Mouse (Mus musculus): ENCODE measurements at regions not wholly inside any gene's neighbourhood (a gene's known extent, or its start where the extent isn't known, plus 50 kb on each side); places are given as distances from the start of the nearest gene placed in this dataset.

- no peak for TF ChIP-seq CTCF (IDR thresholded peaks at IDR 0.05; ENCODE audit: low read depth)
- TF ChIP-seq EP300 (optimal IDR thresholded peaks at IDR 0.05), result no peak
- ATAC-seq (ENCODE audit: low FRiP score, low TSS enrichment), result no peak
These were observed 192.8 kb downstream of the Ly86 start for GRCm38 (mm10) chr13:37537793-37538192.

GRCm38 (mm10) chr13:37540980-37541531, 196.0 kb downstream of the Ly86 start:
- Histone ChIP-seq H3K9me3 (ENCODE audit: control insufficient read depth, low read length) (no peaks in the 10 kb centered on the region), H3K4me3 (ENCODE audit: low read depth, low read length) (no peak overlapping the region), H3K27me3 (ENCODE audit: control insufficient read depth, insufficient read depth, low read length) (no peaks in the 10 kb centered on the region), H3K36me3 (ENCODE audit: control insufficient read depth, insufficient read depth, low read length) (no peaks in the 10 kb centered on the region), H3K4me1 (replicated peaks; ENCODE audit: control insufficient read depth, insufficient read depth) (no peaks in the 10 kb centered on the region), H3K4me2 (replicated peaks; ENCODE audit: low read depth) (no peak overlapping the region), H3K9ac (ENCODE audit: low read length) (no peak overlapping the region), H3K27ac (replicated peaks) (no peak overlapping the region)
- DNase-seq (ENCODE audit: low spot score), result no peak
- ATAC-seq (ENCODE audit: low FRiP score, low TSS enrichment), result no peak
- TF ChIP-seq CTCF (IDR thresholded peaks at IDR 0.05; ENCODE audit: low read depth) (no peak), EP300 (optimal IDR thresholded peaks at IDR 0.05) (no peak)
- WGBS, result 30% methylated on average over 4 of the region's 5 CpGs

More at GRCm38 (mm10) chr13:37537793-37538192, 192.8 kb downstream of the Ly86 start:
- Histone ChIP-seq H3K4me3 (ENCODE audit: low read depth, low read length) (no peak overlapping the region), H3K4me1 (replicated peaks; ENCODE audit: control insufficient read depth, insufficient read depth) (no peaks in the 10 kb centered on the region), H3K27me3 (ENCODE audit: control insufficient read depth, insufficient read depth, low read length) (no peaks in the 10 kb centered on the region), H3K9me3 (ENCODE audit: control insufficient read depth, low read length) (no peaks in the 10 kb centered on the region), H3K9ac (ENCODE audit: low read length) (no peak overlapping the region), H3K4me2 (replicated peaks; ENCODE audit: low read depth) (no peak overlapping the region), H3K36me3 (ENCODE audit: control insufficient read depth, insufficient read depth, low read length) (no peaks in the 10 kb centered on the region), H3K27ac (replicated peaks) (no peak overlapping the region)
- 27% methylated on average over 6 of the region's 6 CpGs for WGBS
- DNase-seq (ENCODE audit: low spot score), result no peak

DNA sequence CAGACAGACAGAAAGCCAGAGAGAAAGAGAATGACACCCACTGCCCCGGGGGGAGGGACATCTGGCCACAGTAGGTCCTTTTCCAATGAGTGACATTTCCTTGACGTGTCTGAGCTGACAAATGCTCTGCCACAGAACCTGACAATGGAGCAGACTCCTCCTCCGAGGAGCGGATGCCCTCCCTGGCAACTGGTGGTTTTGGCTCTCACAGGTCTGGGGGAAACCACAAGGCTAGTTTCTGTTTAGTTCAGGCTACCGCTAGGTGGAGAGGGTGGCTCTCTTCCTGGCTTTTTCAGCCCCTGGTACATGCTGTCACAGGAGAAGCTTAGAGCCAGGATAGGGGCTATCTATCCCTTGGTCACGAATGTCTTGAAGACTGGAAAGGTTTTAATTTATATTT, 196.7 kb downstream of the Ly86 start:
- peak; percentile 73 for TF ChIP-seq CTCF (IDR thresholded peaks at IDR 0.05; ENCODE audit: low read depth)
- no peak for TF ChIP-seq EP300 (optimal IDR thresholded peaks at IDR 0.05)
- no peak overlapping the region; the same call in 1 of the 2 replicates for H3K4me2 ChIP-seq (replicated peaks; ENCODE audit: low read depth)
- no peaks in the 10 kb centered on the region for H3K9me3 ChIP-seq (ENCODE audit: control insufficient read depth, low read length)
- peak; percentile 45; the same call in 1 of the 2 replicates for ATAC-seq (ENCODE audit: low FRiP score, low TSS enrichment)
- no peak overlapping the region for H3K27ac ChIP-seq (replicated peaks)
- no peaks in the 10 kb centered on the region for H3K27me3 ChIP-seq (ENCODE audit: control insufficient read depth, insufficient read depth, low read length)
- WGBS, result 11% methylated on average over 6 of the region's 6 CpGs
- peak; percentile 51 for DNase-seq (ENCODE audit: low spot score)
- H3K4me1 ChIP-seq (replicated peaks; ENCODE audit: control insufficient read depth, insufficient read depth), result no peaks in the 10 kb centered on the region
- H3K9ac ChIP-seq (ENCODE audit: low read length), result no peak overlapping the region
- no peaks in the 10 kb centered on the region for H3K36me3 ChIP-seq (ENCODE audit: control insufficient read depth, insufficient read depth, low read length)
- no peak overlapping the region for H3K4me3 ChIP-seq (ENCODE audit: low read depth, low read length)

GRCm38 (mm10) chr13:37542744-37543196, 197.8 kb downstream of the Ly86 start:
- TF ChIP-seq CTCF (IDR thresholded peaks at IDR 0.05; ENCODE audit: low read depth) (no peak), EP300 (optimal IDR thresholded peaks at IDR 0.05) (no peak)
- 86% methylated on average over 13 of the region's 13 CpGs for WGBS

GRCm38 (mm10) chr13:37543788-37544187, 198.8 kb downstream of the Ly86 start:
- no peak for DNase-seq (ENCODE audit: low spot score)
- no peaks in the 10 kb centered on the region for H3K4me1 ChIP-seq (replicated peaks; ENCODE audit: control insufficient read depth, insufficient read depth)
- ATAC-seq (ENCODE audit: low FRiP score, low TSS enrichment), result no peak

More at GRCm38 (mm10) chr13:37542744-37543196, 197.8 kb downstream of the Ly86 start:
- ATAC-seq (ENCODE audit: low FRiP score, low TSS enrichment) (peak; percentile 44), DNase-seq (ENCODE audit: low spot score) (no peak)
- H3K4me2 ChIP-seq (replicated peaks; ENCODE audit: low read depth), result no peak overlapping the region
- no peaks in the 10 kb centered on the region for H3K36me3 ChIP-seq (ENCODE audit: control insufficient read depth, insufficient read depth, low read length)
- no peaks in the 10 kb centered on the region for H3K4me1 ChIP-seq (replicated peaks; ENCODE audit: control insufficient read depth, insufficient read depth)
- H3K4me3 ChIP-seq (ENCODE audit: low read depth, low read length), result no peak overlapping the region
- no peak overlapping the region for H3K9ac ChIP-seq (ENCODE audit: low read length)
- H3K27me3 ChIP-seq (ENCODE audit: control insufficient read depth, insufficient read depth, low read length), result no peaks in the 10 kb centered on the region
- H3K9me3 ChIP-seq (ENCODE audit: control insufficient read depth, low read length), result no peaks in the 10 kb centered on the region
- no peak overlapping the region for H3K27ac ChIP-seq (replicated peaks)

DNA sequence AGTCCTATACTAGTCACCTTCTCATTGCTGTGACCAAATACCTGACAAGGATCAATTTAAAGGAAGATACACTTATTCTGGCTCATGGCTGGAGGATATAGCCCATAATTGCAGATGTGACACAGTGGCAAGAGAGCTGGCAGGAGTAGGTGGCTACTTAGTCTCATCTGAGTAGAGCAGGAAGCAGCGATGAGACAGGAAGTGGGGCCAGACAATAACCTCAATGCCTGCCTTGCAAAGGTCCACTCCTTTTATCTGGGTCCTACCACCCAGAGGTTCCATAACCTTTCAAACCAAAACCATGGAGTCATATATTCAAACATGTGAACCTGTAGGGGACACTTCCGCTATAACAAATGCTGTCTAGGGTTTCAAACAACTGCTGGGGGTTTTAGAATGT, 199.7 kb downstream of the Ly86 start:
- DNase-seq (ENCODE audit: low spot score) (no peak), ATAC-seq (ENCODE audit: low FRiP score, low TSS enrichment) (no peak)
- TF ChIP-seq CTCF (IDR thresholded peaks at IDR 0.05; ENCODE audit: low read depth), result no peak
- no peak for TF ChIP-seq EP300 (optimal IDR thresholded peaks at IDR 0.05)
- Histone ChIP-seq H3K4me1 (replicated peaks; ENCODE audit: control insufficient read depth, insufficient read depth) (no peaks in the 10 kb centered on the region), H3K9ac (ENCODE audit: low read length) (no peak overlapping the region), H3K4me3 (ENCODE audit: low read depth, low read length) (no peak overlapping the region), H3K4me2 (replicated peaks; ENCODE audit: low read depth) (no peak overlapping the region), H3K9me3 (ENCODE audit: control insufficient read depth, low read length) (no peaks in the 10 kb centered on the region), H3K27ac (replicated peaks) (no peak overlapping the region), H3K36me3 (ENCODE audit: control insufficient read depth, insufficient read depth, low read length) (no peaks in the 10 kb centered on the region), H3K27me3 (ENCODE audit: control insufficient read depth, insufficient read depth, low read length) (no peaks in the 10 kb centered on the region)
- 92% methylated on average over 2 of the region's 2 CpGs for WGBS

More at GRCm38 (mm10) chr13:37543788-37544187, 198.8 kb downstream of the Ly86 start:
- Histone ChIP-seq H3K27me3 (ENCODE audit: control insufficient read depth, insufficient read depth, low read length) (no peaks in the 10 kb centered on the region), H3K27ac (replicated peaks) (no peak overlapping the region), H3K4me2 (replicated peaks; ENCODE audit: low read depth) (no peak overlapping the region), H3K36me3 (ENCODE audit: control insufficient read depth, insufficient read depth, low read length) (no peaks in the 10 kb centered on the region), H3K9me3 (ENCODE audit: control insufficient read depth, low read length) (no peaks in the 10 kb centered on the region), H3K4me3 (ENCODE audit: low read depth, low read length) (no peak overlapping the region), H3K9ac (ENCODE audit: low read length) (no peak overlapping the region)
- TF ChIP-seq CTCF (IDR thresholded peaks at IDR 0.05; ENCODE audit: low read depth) (no peak), EP300 (optimal IDR thresholded peaks at IDR 0.05) (no peak)
- 81% methylated on average over 3 of the region's 3 CpGs for WGBS

Data from stomach, postnatal 0 days (tissue).